Mouse (Mus musculus): Measurements from ENCODE around the gene Tbck.

GRCm38 (mm10) chr3:132880361-132880760 is 196.4 kb downstream of the Tbck start:
- TF ChIP-seq CTCF (IDR thresholded peaks at IDR 0.05; ENCODE audit: low read depth) (no peak), EP300 (optimal IDR thresholded peaks at IDR 0.05) (no peak)
